Mouse (Mus musculus) left cerebral cortex, adult 2 months (tissue): ENCODE results near the gene Gpr183. TPM values are rescaled to one million over a fixed set of nuclear protein-coding genes. Genes with fewer than 3 reads are reported as not detected.

Experiments
- DNase-seq, 2 experiments: peaks; one replicate each; pipeline ENCODE4 v3.0.0; 2021 to 2022; ENCODE audit warnings: low spot score in 2 of 2, mixed read lengths in 1 of 2; ENCODE audit errors: extremely low spot score in 1 of 2
- H3K27ac ChIP-seq: fragments of 200-600 bp; 2 replicates; pipeline ENCODE4 v1.8.1; 2022
- H3K4me3 ChIP-seq: fragments of 200-600 bp; 2 replicates; pipeline ENCODE4 v1.8.1; 2022
- CTCF ChIP-seq: fragments of 200-600 bp; IDR thresholded peaks from 2 replicates; pipeline ENCODE4 v1.8.1; 2022; ENCODE audit warnings: antibody characterized with exemption, mild to moderate bottlenecking, moderate library complexity
- intact Hi-C: fragments of 180-260 bp; cut with DNase I; formaldehyde crosslinking; loops from one replicate; pipeline ENCODE4 v1.15.1; 2025
- total RNA-seq, 2 experiments: library from RNA; stranded (reverse); gene quantifications; 2 replicates each; pipeline ENCODE4 v1.2.3; 2021

Gene Gpr183
- total RNA-seq, 2 experiments from 2014 or later, result 0.44 to 0.66 TPM

- Histone ChIP-seq H3K4me3 (no peak overlapping the region), H3K27ac (no peak overlapping the region)
- intact Hi-C loops, result no loop called here
- DNase-seq, result no peak
- TF ChIP-seq CTCF, result no peak
Observed at GRCm38 (mm10) chr14:121903381-121903876, 61.6 kb downstream of the Gpr183 start.

Other genes with a start within 250 kb of the Gpr183 start
- gene Dock9, start 167.4 kb downstream of the Gpr183 start, total RNA-seq, result 10 to 100 TPM; 87.1 to 91.6 TPM
- gene Ubac2, start 86.6 kb downstream of the Gpr183 start, total RNA-seq, result 10 to 100 TPM; 34.0 to 36.9 TPM
- not detected for gene Gpr18, start 49.4 kb downstream of the Gpr183 start, total RNA-seq
- not detected for gene Timm8a2, start 69.5 kb upstream of the Gpr183 start, total RNA-seq
- 100 to 1,000 TPM; 105 to 110 TPM for gene Tm9sf2, start 141.8 kb upstream of the Gpr183 start, total RNA-seq
- gene Clybl, start 216.5 kb upstream of the Gpr183 start, total RNA-seq, result 10 to 100 TPM; 24.7 to 25.6 TPM